Mouse (Mus musculus): ENCODE results near the gene Ccdc84.
A peak's percentile ranks its signal among the peaks of the same experiment; 100 is the strongest.
"Not testable (repeated sequence)": the region's sequence is repeated elsewhere in the genome, so short reads cannot be mapped to it uniquely, and the experiment has no call there.

The Ccdc84 gene

GRCm38 (mm10) chr9:44418519-44419385 is at the start of gene Ccdc84:
Gene Ccdc84 (minus strand): TSS chr9:44418569.
- no peak for DNase-seq (ENCODE audit: low spot score in 2 of 2)

DNA sequence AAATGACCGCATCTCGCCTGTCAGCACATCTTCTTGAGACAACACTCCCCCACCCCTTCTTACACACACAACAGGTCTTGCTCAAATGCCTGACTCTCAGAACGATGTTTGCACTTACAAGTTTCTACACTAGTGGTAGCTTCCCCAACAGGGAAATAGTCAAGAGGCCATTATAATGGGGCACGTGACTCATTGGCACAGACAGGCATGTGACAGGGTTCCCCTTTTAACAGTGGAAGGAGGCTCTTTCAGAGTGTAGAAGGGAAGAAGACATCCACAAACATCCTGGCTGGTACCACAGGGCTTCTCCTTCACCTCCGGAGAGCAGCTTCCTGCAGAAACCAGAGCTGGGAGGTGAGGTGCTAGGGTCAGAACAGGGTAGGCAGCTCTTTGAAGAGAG is 43.6 kb upstream of the Ccdc84 start:
- DNase-seq (ENCODE audit: low spot score in 2 of 2) = no peak

DNA sequence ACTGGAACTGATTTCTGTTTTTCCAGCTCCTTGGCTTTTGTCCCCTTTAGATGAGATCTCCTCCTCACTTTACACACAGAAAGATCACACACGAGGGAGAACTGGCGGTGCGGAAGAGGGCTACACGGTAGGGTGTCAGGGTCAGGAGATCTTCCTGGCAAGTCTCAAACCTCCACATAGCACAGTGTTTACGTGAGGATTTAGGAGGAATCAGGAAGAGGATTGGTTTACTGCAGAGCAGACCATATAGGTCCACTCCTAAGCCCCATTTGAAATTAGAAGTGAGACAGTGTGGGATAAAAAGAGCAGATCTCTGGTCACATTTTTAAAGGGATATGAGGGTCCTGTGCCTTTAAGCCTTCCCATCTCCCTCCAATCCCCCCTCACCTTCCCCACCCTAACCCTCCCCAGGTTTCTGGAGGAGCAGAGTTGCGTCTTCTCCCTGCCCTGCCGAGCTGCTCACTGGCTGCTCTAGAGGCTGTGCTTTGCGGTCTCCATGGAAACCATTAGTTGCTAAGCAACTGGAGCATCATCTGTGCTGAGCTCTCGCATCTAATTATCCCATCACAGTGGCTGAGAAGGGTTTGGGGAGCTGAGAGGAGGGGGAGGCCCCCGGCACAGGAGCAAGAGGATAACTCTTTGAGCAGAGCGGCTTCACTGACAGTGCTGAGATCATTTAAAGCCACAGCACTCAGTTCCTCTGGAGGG is 38.8 kb upstream of the Ccdc84 start:
- DNase-seq (ENCODE audit: low spot score in 2 of 2) = no peak

DNA sequence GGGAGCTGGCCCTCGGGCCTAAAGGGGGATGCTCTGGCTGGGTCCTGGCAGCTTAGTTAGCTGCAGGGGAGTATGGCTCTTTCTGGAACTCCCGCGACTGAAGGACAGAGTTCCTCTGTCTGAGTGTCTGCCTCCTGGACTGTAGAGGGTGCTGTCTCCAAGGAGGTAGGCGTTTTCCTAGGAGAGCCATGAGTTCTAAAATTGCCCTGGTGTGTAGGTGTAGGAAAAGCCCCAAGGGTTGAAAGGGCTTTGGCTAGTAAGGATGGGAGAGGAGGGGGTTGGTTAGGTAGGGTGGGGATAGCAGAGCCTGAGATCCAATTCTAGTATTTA is 36.5 kb upstream of the Ccdc84 start, which contains the start of gene Upk2:
Gene Upk2 (minus strand): TSS at position 86 of the 330 bp plus-strand sequence.
- no peak for DNase-seq (ENCODE audit: low spot score in 2 of 2)

DNA sequence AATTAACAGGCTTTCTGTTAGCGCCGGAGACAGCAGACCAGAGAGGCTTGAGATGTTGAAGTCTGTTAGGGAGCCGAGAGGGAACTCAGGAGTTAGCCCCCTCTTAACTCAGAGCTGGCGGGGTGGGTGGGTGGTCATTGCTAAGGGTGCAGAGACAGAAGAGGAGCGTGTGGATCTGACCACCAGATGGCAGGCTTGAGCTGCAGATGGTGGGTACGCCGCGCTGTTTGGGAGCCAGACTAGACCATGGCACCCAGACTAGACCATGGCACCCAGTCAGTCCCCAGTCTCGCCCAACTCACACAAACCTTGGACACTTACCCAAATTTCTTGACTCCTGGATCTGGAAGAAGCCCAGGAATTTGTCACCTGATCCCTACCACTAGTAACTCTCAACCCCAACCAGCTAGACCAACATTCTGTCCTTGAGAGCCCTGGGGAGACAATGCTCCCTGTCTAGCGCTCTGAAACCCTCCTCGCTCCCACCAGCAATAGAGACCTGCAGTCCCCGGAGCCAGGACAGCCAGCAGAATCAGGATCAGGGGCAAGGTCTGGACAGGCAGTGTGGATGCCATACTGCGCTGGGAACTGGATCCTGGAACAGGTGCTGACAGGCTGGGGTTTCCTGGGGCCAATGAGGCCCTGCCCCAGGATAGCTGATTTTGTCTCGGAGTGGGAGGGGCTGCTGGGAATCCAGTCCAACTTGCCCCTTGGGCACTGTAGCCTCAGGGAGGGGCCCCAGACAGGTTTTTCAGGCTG is 35.9 kb upstream of the Ccdc84 start:
- DNase-seq (ENCODE audit: low spot score in 2 of 2) = peak; percentile 62 to 82

GRCm38 (mm10) chr9:44450387-44450786 is 32.0 kb upstream of the Ccdc84 start:
- peak in 1 of 2 experiments; percentile 16 for DNase-seq (ENCODE audit: low spot score in 2 of 2)

DNA sequence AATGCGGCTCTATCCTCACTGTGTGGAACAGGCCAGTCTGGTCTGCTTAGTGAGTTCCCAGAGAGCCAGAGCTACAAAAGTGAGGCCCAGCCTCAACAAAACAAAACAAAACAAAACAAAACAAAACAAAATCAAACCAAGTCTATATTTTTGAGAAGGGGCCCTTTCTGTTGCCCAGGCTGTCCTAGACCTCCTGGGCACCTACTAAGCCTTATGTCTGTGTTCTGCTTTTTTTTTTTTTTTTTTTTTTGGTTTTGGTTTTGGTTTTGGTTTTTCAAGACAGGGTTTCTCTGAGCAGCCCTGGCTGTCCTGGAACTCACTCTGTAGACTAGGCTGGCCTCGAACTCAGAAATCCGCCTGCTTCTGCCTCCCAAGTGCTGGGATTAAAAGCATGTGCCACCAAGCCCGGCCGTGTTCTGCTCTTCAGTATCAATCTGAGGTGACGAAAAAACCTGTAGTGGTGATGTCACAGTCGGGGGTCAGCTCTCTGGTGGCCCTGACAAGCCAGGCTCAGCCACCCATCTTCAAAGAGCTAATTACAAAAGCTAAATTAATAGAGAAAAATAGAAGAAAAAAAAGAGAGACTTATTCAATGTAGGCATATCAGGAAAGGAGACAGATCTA is 26.1 kb upstream of the Ccdc84 start:
- not testable (repeated sequence) for DNase-seq (ENCODE audit: low spot score in 2 of 2)

DNA sequence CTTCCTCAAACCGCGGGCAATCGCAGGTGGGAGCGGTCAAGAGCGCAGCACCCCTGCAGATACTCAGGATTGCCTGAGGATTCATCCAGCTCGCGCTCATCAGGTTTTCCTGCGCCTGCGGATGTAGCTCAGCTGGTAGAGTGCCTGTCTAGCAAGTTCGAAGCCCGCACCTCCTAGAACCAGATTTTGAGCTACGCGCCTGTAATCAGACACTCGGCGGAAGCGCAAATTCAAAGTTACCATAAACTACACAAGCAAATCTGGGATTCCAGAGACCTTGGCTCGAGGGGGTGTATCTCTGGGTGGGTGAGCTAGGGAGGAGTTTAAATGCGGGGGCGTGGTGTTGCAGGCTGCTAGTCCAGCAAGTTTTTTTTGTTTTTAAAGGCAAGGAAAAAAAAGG is 22.6 kb upstream of the Ccdc84 start, which contains the start of gene Foxr1:
Gene Foxr1 (minus strand): TSS at position 176 of the 400 bp plus-strand sequence.
- DNase-seq (ENCODE audit: low spot score in 2 of 2) = no peak

- peak; percentile 12 to 28 for DNase-seq (ENCODE audit: low spot score in 2 of 2)
Observed at GRCm38 (mm10) chr9:44435747-44436146, 17.4 kb upstream of the Ccdc84 start.

DNA sequence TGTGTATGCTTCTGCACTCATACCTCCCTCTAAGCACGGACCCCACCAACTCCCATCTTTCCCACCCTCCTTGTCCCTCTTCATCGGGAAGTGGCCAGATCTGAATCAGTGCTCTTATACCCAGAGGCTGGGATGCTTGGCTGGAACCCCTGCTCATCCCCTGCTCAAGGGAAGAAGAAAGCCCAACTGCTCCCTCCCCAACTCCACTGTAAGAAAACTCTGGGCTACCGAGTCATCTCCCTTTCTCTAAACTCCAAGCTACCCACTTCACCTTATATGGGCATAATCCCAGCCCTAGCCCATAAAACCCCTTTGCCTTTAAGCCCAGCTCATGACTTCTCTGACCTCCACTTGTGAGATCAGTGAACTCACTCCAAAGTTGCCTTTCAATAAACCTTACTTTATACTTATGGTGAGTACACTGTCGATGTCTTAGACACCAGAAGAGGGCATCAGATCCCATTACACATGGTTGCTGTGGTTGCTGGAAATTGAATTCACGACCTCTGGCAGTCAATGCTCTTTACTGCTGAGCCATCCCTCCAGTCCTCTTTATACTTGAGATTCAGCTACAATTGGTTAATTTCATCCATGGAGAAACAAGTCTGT is 14.3 kb upstream of the Ccdc84 start:
- no peak for DNase-seq (ENCODE audit: low spot score in 2 of 2)

DNA sequence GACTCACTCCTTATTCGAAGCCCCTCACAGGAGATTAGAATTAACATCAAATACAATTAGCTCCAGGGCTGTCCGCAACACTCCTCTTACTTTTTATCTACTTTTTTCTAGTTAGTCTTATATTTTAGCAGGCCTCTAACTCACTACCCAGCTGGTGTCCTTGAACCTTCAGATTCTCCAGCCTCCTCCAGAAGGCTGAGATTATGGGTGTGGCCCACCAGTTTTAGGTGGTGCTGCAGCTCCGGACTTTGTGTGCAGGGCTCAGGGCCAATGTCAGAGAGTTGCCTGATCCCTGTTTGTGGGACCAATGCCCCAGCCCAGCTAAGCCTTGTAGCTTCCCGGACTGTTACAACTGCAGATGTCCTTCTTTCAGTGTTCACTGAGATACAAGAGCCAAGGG is 5.2 kb upstream of the Ccdc84 start:
- DNase-seq (ENCODE audit: low spot score in 2 of 2) = no peak

GRCm38 (mm10) chr9:44420280-44420898 is 2.0 kb upstream of the Ccdc84 start:
- DNase-seq (ENCODE audit: low spot score in 2 of 2) = no peak

GRCm38 (mm10) chr9:44419730-44420129 is 1.4 kb upstream of the Ccdc84 start:
- DNase-seq (ENCODE audit: low spot score in 2 of 2) = not testable (repeated sequence)

- DNase-seq (ENCODE audit: low spot score in 2 of 2) = peak; percentile 89 to 94
Observed at GRCm38 (mm10) chr9:44417892-44418363, 441 bp downstream of the Ccdc84 start.

DNA sequence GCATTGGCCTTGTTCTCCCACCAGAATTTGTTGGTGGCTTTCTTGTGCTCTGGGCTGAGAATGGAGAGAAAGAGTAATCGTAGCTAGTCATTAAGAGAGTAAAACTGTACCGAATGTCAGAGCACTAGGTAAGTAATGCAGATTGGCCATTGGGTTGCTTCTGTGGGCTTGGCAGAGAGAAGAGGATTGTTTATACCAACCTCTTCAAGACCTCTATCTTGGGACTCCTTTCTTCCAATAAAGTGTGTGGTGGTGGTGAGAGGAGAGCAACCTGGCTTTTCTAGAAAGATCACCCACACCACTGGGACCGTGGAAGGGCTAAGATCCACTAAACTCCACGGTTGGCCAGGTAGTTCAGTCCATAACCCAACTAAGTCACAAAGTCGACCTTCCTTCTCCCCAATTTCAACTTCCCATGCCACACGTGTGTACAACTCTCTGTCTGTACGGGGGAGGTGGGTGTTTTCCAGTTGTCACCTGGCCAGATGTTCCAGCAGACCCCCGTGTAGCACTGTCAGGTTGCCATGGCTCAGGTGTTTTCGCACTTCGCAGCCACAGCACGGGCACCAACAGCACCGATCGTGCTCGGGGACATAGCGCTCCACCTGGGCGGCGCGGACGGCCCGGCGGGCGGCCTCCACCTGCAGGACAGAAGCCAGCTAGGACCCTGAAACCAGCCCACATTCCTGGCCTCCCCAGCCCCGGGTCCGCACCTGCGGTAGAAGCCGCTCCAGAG is 1.0 kb downstream of the Ccdc84 start:
- DNase-seq (ENCODE audit: low spot score in 2 of 2) = no peak

DNA sequence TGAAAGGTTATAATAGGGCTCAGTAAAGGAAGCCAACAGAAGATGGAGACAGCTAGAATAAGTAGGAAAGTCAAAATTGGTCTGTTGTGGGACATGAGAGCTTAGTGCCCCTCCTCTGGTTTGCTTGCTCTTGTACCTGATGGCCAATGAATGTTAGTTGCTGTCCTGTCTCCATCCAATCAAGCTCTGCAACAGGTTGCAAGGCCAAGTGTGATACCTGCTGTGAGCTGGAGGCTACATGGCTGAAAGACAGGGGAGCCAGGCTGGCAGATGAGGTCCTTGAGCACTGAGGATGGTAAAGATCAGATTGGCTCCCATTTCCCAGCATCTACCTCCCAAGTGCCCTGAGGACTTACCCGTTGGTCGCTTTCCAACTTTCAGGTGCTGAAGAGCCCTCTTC is 5.6 kb downstream of the Ccdc84 start:
- DNase-seq (ENCODE audit: low spot score in 2 of 2) = no peak

DNA sequence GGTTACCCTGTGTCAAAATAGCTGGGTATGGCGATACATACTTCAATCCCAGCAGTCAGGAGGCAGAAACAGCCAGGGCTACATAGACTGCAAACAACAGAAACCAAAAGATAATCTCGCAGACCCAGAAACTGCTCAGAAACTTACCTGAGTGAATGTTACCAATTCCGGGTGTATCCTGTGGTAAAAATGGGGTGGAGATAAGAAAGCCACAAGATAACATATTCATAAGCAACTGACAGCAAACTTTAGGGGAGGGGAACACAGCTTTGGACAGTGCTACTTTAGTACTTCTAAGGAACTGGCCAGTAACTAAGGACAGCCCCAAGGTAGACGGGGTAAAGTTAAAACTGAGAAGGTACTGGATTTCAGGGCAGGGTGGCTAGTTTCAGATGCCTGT is 6.1 kb downstream of the Ccdc84 start:
- DNase-seq (ENCODE audit: low spot score in 2 of 2) = no peak

DNA sequence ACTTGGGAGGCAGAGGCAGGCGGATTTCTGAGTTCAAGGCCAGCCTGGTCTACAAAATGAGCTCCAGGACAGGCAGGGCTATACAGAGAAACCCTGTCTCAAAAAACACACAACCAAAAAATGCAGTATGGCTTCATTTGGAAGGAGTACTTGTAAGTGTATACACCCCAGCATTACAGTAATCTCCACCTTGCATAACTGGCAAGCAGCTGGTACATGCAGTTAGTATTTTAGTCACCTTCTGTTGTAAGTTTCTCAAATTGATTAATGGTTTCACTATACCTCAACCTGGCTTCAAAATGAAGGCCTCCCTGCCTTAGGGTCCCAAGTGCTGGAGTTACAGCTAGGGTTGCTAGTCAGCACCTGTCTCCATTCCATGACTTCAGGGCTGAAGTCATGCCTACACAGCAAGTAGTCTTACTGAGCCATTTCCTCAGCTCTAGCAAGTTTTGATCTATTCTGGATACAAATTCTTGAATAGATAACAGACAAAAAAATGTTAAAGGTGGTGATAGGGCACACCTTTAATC is 6.7 kb downstream of the Ccdc84 start:
- no peak for DNase-seq (ENCODE audit: low spot score in 2 of 2)

DNA sequence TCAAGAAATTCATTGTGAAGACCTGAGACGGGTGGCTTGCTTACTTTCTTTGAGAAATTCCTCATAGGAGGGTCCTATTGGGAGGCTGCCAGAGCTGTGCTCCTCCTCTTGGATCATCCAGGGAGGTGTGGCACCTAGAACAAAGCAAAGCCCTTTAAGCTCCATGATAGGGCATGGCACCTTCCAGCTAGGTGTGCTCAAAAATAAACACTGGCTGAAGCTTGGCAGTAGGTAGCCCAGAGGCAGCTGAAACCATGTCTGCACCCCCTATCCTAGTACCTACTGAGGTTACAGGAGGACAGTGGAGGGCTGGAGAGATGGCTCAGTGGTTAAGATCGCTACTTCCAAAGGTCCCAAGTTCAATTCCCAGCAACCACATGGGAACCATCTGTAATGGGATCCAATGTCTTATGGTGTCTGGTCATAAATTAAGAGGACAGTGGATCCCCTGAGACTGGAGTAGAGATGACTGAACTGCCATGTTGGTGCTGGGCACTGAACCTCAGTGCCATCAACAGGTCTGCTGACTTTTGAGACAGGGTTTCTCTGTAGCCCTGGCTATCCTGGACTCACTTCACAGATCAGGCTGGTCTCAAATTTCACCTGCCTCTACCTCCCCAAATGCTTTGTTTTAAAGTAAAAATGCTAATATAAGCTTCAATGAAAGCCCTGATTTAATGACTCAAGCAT is 7.6 kb downstream of the Ccdc84 start:
- no peak for DNase-seq (ENCODE audit: low spot score in 2 of 2)
